In genomic region chr17:28226014-28226413, GRCm38 (mm10) we compare ENCODE assay signal across 8 mouse cellular contexts. TPM values are rescaled to one million over a fixed set of nuclear protein-coding genes. Genes with fewer than 3 reads are reported as not detected.
DNase-seq lines count a peak whose midpoint lies in the region; ATAC-seq lines count a peak whose summit lies in the region.

No protein-coding gene starts in this region.

- H3K9ac ChIP-seq in forebrain, embryonic 11.5 days (ENCODE audit: low read length): peak overlapping the region; percentile 59
- H3K9ac ChIP-seq in heart, embryonic 16.5 days (ENCODE audit: low read length): peak overlapping the region; percentile 35; the same call in 1 of the 2 replicates
- no peak overlapping the region for H3K9ac ChIP-seq in liver, embryonic 13.5 days
- H3K9ac ChIP-seq in neural tube, embryonic 11.5 days (ENCODE audit: low read length): peak overlapping the region; percentile 43
- H3K9ac ChIP-seq in stomach, embryonic 16.5 days (ENCODE audit: low read length): peak overlapping the region; percentile 47; the same call in 1 of the 2 replicates

- peaks cover 11% of the 10 kb centered on the region; the same call in 1 of the 2 replicates for H3K4me1 ChIP-seq in forebrain, embryonic 11.5 days (replicated peaks; ENCODE audit: control insufficient read depth, insufficient read depth, low read length)
- peaks cover 12% of the 10 kb centered on the region for H3K4me1 ChIP-seq in heart, embryonic 16.5 days (ENCODE audit: control insufficient read depth, insufficient read depth, low read length)
- H3K4me1 ChIP-seq in liver, embryonic 13.5 days (replicated peaks): peaks cover 47% of the 10 kb centered on the region
- H3K4me1 ChIP-seq in neural tube, embryonic 11.5 days (ENCODE audit: control insufficient read depth, insufficient read depth, low read length): peaks cover 10% of the 10 kb centered on the region; the same call in 1 of the 2 replicates
- peaks cover 12% of the 10 kb centered on the region for H3K4me1 ChIP-seq in stomach, embryonic 16.5 days (ENCODE audit: control insufficient read depth, insufficient read depth, low read length)

- peak; percentile 91 for DNase-seq in CD4-positive helper T cell, adult 2 months (ENCODE audit: low read depth, low spot score)
- DNase-seq in brain, embryonic 18.5 days (ENCODE audit: low read depth, low spot score): peak; percentile 52
- DNase-seq in forebrain, embryonic 11.5 days (ENCODE audit: low spot score): peak; percentile 94
- peak; percentile 95 to 96 for DNase-seq in kidney, postnatal 25 days
- DNase-seq in liver, embryonic 13.5 days: peak; percentile 76
- peak; percentile 91 for DNase-seq in neural tube, embryonic 11.5 days (ENCODE audit: low spot score)

- WGBS in forebrain, embryonic 11.5 days: under 1% methylated on average over 21 of the region's 21 CpGs
- WGBS in heart, embryonic 16.5 days: 3% methylated on average over 21 of the region's 21 CpGs
- 27% methylated on average over 21 of the region's 21 CpGs for WGBS in liver, embryonic 13.5 days (ENCODE audit: insufficient replicate concordance)
- WGBS in neural tube, embryonic 11.5 days: under 1% methylated on average over 21 of the region's 21 CpGs
- 6% methylated on average over 21 of the region's 21 CpGs for WGBS in stomach, embryonic 16.5 days

- ATAC-seq in forebrain, embryonic 11.5 days (replicated peaks; ENCODE audit: low FRiP score): peak; percentile 64
- ATAC-seq in heart, embryonic 16.5 days (replicated peaks; ENCODE audit: extremely low read depth, insufficient read depth, low FRiP score): peak; percentile 56
- ATAC-seq in liver, embryonic 13.5 days (ENCODE audit: low read depth): peak; percentile 23; the same call in 1 of the 2 replicates
- peak; percentile 61 for ATAC-seq in neural tube, embryonic 11.5 days (ENCODE audit: insufficient read depth, low FRiP score, low TSS enrichment)
- ATAC-seq in stomach, embryonic 16.5 days (ENCODE audit: insufficient read depth, low FRiP score): peak; percentile 66

- no peak overlapping the region for H3K27ac ChIP-seq in forebrain, embryonic 11.5 days (ENCODE audit: low read depth, low read length)
- no peak overlapping the region for H3K27ac ChIP-seq in heart, embryonic 16.5 days (ENCODE audit: low read length)
- no peak overlapping the region for H3K27ac ChIP-seq in liver, embryonic 13.5 days
- no peak overlapping the region; the same call in 1 of the 2 replicates for H3K27ac ChIP-seq in neural tube, embryonic 11.5 days (ENCODE audit: low read depth, low read length)
- H3K27ac ChIP-seq in stomach, embryonic 16.5 days (ENCODE audit: low read length): peak overlapping the region; percentile 39; the same call in 1 of the 2 replicates

- peak overlapping the region; percentile 73 for H3K4me2 ChIP-seq in forebrain, embryonic 11.5 days (ENCODE audit: low read depth, low read length, severe bottlenecking)
- H3K4me2 ChIP-seq in heart, embryonic 16.5 days (ENCODE audit: low read depth, low read length): peak overlapping the region; percentile 62
- H3K4me2 ChIP-seq in liver, embryonic 13.5 days: peak overlapping the region; percentile 43; the same call in 1 of the 2 replicates
- peak overlapping the region; percentile 62 for H3K4me2 ChIP-seq in neural tube, embryonic 11.5 days (ENCODE audit: low read depth)
- peak overlapping the region; percentile 54 for H3K4me2 ChIP-seq in stomach, embryonic 16.5 days (ENCODE audit: low read depth, low read length)

- no peaks in the 10 kb centered on the region; the same call in 1 of the 2 replicates for H3K27me3 ChIP-seq in forebrain, embryonic 11.5 days (ENCODE audit: control insufficient read depth, insufficient read depth, low read length)
- 0 out of 2 replicates have a peak, but pooled peaks cover 2% of the 10 kb centered on the region for H3K27me3 ChIP-seq in heart, embryonic 16.5 days (ENCODE audit: control insufficient read depth, insufficient read depth, low read length)
- no peaks in the 10 kb centered on the region for H3K27me3 ChIP-seq in liver, embryonic 13.5 days
- H3K27me3 ChIP-seq in neural tube, embryonic 11.5 days (ENCODE audit: control insufficient read depth, insufficient read depth, low read length): no peaks in the 10 kb centered on the region
- no peaks in the 10 kb centered on the region for H3K27me3 ChIP-seq in stomach, embryonic 16.5 days (ENCODE audit: control insufficient read depth, insufficient read depth, low read length)

- no peaks in the 10 kb centered on the region for H3K36me3 ChIP-seq in forebrain, embryonic 11.5 days (ENCODE audit: control insufficient read depth, insufficient read depth, low read length)
- no peaks in the 10 kb centered on the region for H3K36me3 ChIP-seq in heart, embryonic 16.5 days (ENCODE audit: control insufficient read depth, insufficient read depth)
- H3K36me3 ChIP-seq in liver, embryonic 13.5 days: peaks cover 16% of the 10 kb centered on the region; the same call in 1 of the 2 replicates
- H3K36me3 ChIP-seq in neural tube, embryonic 11.5 days (ENCODE audit: control insufficient read depth, insufficient read depth, low read length): no peaks in the 10 kb centered on the region
- H3K36me3 ChIP-seq in stomach, embryonic 16.5 days (ENCODE audit: control insufficient read depth, insufficient read depth, low read length): no peaks in the 10 kb centered on the region

- H3K9me3 ChIP-seq in forebrain, embryonic 11.5 days (ENCODE audit: control insufficient read depth, low read length): no peaks in the 10 kb centered on the region; the same call in 1 of the 2 replicates
- H3K9me3 ChIP-seq in heart, embryonic 16.5 days (replicated peaks; ENCODE audit: control insufficient read depth, low read length): no peaks in the 10 kb centered on the region
- no peaks in the 10 kb centered on the region for H3K9me3 ChIP-seq in liver, embryonic 13.5 days (replicated peaks)
- H3K9me3 ChIP-seq in neural tube, embryonic 11.5 days (ENCODE audit: control insufficient read depth, low read length): no peaks in the 10 kb centered on the region
- no peaks in the 10 kb centered on the region for H3K9me3 ChIP-seq in stomach, embryonic 16.5 days (replicated peaks; ENCODE audit: control insufficient read depth, low read length)

- H3K4me3 ChIP-seq in forebrain, embryonic 11.5 days (ENCODE audit: low read depth, low read length): peak overlapping the region; percentile 29
- H3K4me3 ChIP-seq in heart, embryonic 16.5 days (ENCODE audit: low read length): peak overlapping the region; percentile 31
- H3K4me3 ChIP-seq in liver, embryonic 13.5 days (replicated peaks): no peak overlapping the region
- peak overlapping the region; percentile 29 for H3K4me3 ChIP-seq in neural tube, embryonic 11.5 days (ENCODE audit: low read depth, low read length)
- H3K4me3 ChIP-seq in stomach, embryonic 16.5 days (replicated peaks; ENCODE audit: low read length): peak overlapping the region; percentile 28

RNA-seq across cellular contexts. Expression of gene Ppard, which starts 6.5 kb away (rescaled TPM):
- 1.4 and 1.7 TPM in 2 replicates for polyA plus RNA-seq in forebrain, embryonic 11.5 days (2014; fragmentation: Nextera tagmentation; extraction: Ambion mirVana)
- 1.2 and 1.8 TPM in 2 replicates for polyA plus RNA-seq in heart, embryonic 16.5 days (2015; fragmentation: Nextera tagmentation; extraction: Ambion mirVana)
- 1.3 and 1.4 TPM in 2 replicates for polyA plus RNA-seq in liver, embryonic 13.5 days (2015; fragmentation: Nextera tagmentation; extraction: Ambion mirVana)
- polyA plus RNA-seq in neural tube, embryonic 11.5 days (2014; fragmentation: Nextera tagmentation; extraction: Ambion mirVana): 2.1 and 2.7 TPM in 2 replicates
- polyA plus RNA-seq in stomach, embryonic 16.5 days (2015; fragmentation: Nextera tagmentation; extraction: Ambion mirVana): 2.8 and 3.0 TPM in 2 replicates

RNA-seq across cellular contexts. Expression of gene Def6, which starts 18.4 kb away (rescaled TPM):
- polyA plus RNA-seq in forebrain, embryonic 11.5 days (2014; fragmentation: Nextera tagmentation; extraction: Ambion mirVana): 2.2 and 2.5 TPM in 2 replicates
- 7.9 and 20.5 TPM in 2 replicates for polyA plus RNA-seq in heart, embryonic 16.5 days (2015; fragmentation: Nextera tagmentation; extraction: Ambion mirVana)
- polyA plus RNA-seq in liver, embryonic 13.5 days (2015; fragmentation: Nextera tagmentation; extraction: Ambion mirVana): 14.6 and 14.8 TPM in 2 replicates
- polyA plus RNA-seq in neural tube, embryonic 11.5 days (2014; fragmentation: Nextera tagmentation; extraction: Ambion mirVana): 2.1 and 2.7 TPM in 2 replicates
- polyA plus RNA-seq in stomach, embryonic 16.5 days (2015; fragmentation: Nextera tagmentation; extraction: Ambion mirVana): 8.5 and 8.8 TPM in 2 replicates

RNA-seq across cellular contexts. Expression of gene Zfp523, which starts 49.1 kb away (rescaled TPM):
- 37.8 and 40.2 TPM in 2 replicates for polyA plus RNA-seq in forebrain, embryonic 11.5 days (2014; fragmentation: Nextera tagmentation; extraction: Ambion mirVana)
- 20.5 and 22.2 TPM in 2 replicates for polyA plus RNA-seq in heart, embryonic 16.5 days (2015; fragmentation: Nextera tagmentation; extraction: Ambion mirVana)
- 5.6 and 5.9 TPM in 2 replicates for polyA plus RNA-seq in liver, embryonic 13.5 days (2015; fragmentation: Nextera tagmentation; extraction: Ambion mirVana)
- polyA plus RNA-seq in neural tube, embryonic 11.5 days (2014; fragmentation: Nextera tagmentation; extraction: Ambion mirVana): 31.1 and 32.5 TPM in 2 replicates
- polyA plus RNA-seq in stomach, embryonic 16.5 days (2015; fragmentation: Nextera tagmentation; extraction: Ambion mirVana): 26.0 and 27.5 TPM in 2 replicates
